Mouse (Mus musculus): ENCODE measurements around the gene Lhx3. TPM values are rescaled to one million over a fixed set of nuclear protein-coding genes. Genes with fewer than 3 reads are reported as not detected.

The Lhx3 gene
- polyA plus RNA-seq, 1 experiment from 2014 or later = 0.10 TPM

DNA sequence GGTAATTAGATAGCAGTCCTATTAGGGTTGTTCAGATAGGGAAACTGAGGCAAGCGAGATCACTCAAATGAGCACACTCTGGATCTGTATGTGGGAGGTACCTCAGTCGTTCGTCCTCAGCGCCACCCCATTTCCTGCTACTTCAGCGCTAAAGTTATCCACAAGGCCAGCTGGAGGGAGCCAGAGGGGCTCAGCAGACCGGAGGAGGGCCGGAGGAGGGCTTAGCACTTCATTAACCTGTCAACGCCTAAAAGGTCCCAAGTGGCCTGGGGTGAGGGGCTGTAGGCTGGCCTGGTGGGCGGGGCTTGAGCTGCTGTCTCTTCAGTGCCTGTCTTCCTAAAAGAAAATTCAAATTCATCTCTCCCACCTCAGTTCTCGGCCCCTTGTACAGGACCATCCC is 9.6 kb downstream of the Lhx3 start:
- no peak overlapping the region for H3K4me2 ChIP-seq (replicated peaks)
- H3K9me3 ChIP-seq = no peaks in the 10 kb centered on the region
- H3K4me3 ChIP-seq = no peak overlapping the region
- no peak overlapping the region for H3K27ac ChIP-seq (replicated peaks)
- H3K27me3 ChIP-seq = peaks cover 83% of the 10 kb centered on the region
- peaks cover 14% of the 10 kb centered on the region for H3K4me1 ChIP-seq
- no peaks in the 10 kb centered on the region for H3K36me3 ChIP-seq
- ATAC-seq (replicated peaks) = no peak
- H3K9ac ChIP-seq (replicated peaks) = no peak overlapping the region
- WGBS = 4% methylated on average over 10 of the region's 10 CpGs

DNA sequence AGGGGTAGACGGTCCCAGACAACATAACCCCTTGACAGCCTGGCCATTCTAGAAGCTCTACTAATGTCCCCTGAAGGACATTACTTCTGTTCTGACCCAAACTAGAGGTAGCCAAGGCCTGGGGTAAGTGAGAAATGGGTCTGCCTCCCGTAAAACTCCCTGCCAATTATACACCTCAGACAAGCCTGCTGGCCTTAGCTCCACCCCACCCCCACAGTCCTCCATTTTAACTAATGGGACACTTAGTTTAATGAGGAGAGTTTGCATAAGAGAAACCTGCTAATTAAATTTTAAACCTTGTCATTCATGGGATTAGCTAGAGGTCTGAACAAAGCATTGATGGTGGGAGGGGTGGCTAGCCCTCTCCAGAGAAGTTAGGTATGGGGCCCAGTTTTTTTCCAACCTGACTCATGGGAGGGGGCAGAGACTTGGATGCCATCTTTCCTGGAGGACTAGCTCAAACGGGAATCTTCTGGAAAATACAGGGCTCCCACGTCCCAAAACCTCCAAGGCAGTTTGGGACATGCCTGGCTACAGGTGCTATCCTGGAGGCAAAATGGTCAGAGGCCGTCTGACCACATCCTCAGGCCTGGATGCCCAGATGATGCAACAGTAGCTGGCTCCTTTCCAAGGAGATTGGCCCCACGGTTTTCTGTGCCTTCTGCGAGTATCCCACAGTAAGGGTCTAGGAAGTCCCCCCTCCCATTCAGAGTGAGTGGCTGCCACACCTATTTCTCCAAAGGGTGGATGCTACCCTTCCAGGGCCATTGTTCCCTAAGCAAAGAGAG is 13.3 kb downstream of the Lhx3 start:
- Histone ChIP-seq H3K36me3 (no peaks in the 10 kb centered on the region), H3K4me2 (replicated peaks) (no peak overlapping the region), H3K27ac (replicated peaks) (no peak overlapping the region), H3K4me3 (no peak overlapping the region), H3K4me1 (no peaks in the 10 kb centered on the region), H3K9ac (replicated peaks) (no peak overlapping the region), H3K27me3 (peaks cover 45% of the 10 kb centered on the region), H3K9me3 (no peaks in the 10 kb centered on the region)
- WGBS = 12% methylated on average over 7 of the region's 7 CpGs
- ATAC-seq (replicated peaks) = no peak

DNA sequence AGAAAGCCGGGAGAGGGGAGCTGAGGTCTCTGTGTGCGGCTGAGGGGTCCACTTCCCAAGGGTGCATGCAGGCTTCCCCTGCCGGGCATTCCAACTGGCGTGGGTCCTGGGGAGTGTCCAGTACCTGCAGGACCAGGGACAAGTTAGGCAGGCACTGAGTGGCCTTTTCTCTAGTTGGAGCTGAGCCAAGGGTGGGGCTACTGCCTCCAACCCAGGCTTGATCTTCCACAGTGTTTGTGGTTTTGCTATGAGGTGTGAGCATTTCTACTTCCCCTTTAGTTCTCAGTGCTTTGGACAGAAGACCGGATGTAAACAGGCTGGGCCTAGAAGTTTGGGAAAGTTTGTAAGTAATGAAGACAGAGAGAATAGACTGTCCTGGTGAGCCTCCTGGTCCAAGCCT is 19.6 kb downstream of the Lhx3 start:
- Histone ChIP-seq H3K9me3 (no peaks in the 10 kb centered on the region), H3K36me3 (no peaks in the 10 kb centered on the region), H3K4me3 (no peak overlapping the region), H3K4me2 (replicated peaks) (no peak overlapping the region), H3K9ac (replicated peaks) (no peak overlapping the region), H3K27me3 (no peaks in the 10 kb centered on the region), H3K4me1 (no peaks in the 10 kb centered on the region), H3K27ac (replicated peaks) (no peak overlapping the region)
- no peak for ATAC-seq (replicated peaks)
- WGBS = 74% methylated on average over 5 of the region's 5 CpGs

DNA sequence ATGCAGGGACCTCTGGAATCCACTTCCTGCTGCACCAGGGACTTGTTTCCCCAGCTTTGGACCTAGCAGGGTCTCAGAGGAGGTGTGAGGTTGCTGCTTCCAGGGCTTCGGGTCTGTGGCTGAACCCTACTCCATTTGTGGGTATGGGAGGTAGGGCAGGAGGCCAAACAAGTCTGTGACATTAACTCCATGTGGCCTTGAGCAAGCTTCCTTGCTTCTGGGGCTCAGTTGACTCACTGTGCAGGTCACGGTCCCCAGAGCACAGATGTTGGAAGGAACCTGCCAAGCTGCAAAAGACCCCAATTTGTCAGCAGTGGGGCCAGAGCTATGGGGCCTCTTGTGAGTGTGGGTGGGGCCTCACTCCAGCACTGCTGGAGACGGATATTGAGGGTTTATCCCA is 23.7 kb downstream of the Lhx3 start:
- 62% methylated on average over 3 of the region's 3 CpGs for WGBS
- no peak for ATAC-seq (replicated peaks)
- no peak overlapping the region for H3K4me3 ChIP-seq
- no peaks in the 10 kb centered on the region for H3K4me1 ChIP-seq
- H3K36me3 ChIP-seq = no peaks in the 10 kb centered on the region
- H3K27me3 ChIP-seq = no peaks in the 10 kb centered on the region
- H3K4me2 ChIP-seq (replicated peaks) = no peak overlapping the region
- H3K9me3 ChIP-seq = no peaks in the 10 kb centered on the region
- H3K27ac ChIP-seq (replicated peaks) = no peak overlapping the region
- no peak overlapping the region for H3K9ac ChIP-seq (replicated peaks)

DNA sequence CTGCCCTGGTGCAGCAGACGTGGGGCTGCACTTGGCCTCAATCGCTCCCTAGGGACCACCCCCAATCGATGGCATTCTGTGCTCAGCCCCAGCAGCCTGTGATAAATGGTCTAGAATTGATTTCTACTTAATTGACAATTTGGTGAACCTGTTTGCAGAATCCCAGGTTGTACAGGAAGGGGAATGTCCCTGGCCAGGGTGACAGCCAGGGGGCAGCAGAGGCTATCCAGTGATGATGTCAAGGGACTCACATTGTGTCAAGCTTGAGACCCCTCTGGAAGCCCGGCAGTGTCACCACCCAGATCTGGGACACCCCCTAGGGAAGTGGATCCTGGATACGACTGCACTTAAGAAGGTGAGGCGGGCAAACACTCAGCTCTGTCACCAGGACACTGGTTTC is 25.4 kb downstream of the Lhx3 start:
- no peaks in the 10 kb centered on the region for H3K27me3 ChIP-seq
- no peaks in the 10 kb centered on the region for H3K9me3 ChIP-seq
- 22% methylated on average over 6 of the region's 6 CpGs for WGBS
- H3K4me3 ChIP-seq = no peak overlapping the region
- no peak overlapping the region for H3K9ac ChIP-seq (replicated peaks)
- H3K36me3 ChIP-seq = no peaks in the 10 kb centered on the region
- no peaks in the 10 kb centered on the region for H3K4me1 ChIP-seq
- H3K4me2 ChIP-seq (replicated peaks) = no peak overlapping the region
- no peak for ATAC-seq (replicated peaks)
- no peak overlapping the region for H3K27ac ChIP-seq (replicated peaks)

DNA sequence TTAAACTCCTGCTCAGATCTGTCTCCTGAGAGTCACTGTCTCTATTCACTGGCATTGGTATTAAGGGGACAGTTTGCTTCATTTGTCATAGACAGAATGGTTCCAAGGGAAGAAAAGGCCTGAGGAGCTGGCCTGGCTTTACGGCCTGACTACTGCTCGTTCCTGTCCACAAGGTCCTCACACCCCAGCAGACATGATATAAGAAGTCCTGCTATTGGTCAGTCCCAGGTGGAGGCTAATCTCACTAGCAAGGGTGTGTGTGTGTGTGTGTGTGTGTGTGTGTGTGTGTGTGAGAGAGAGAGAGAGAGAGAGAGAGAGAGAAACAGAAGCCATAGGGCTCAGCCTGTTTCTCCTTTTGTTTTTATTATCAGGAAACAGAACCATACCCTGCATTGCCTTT is 30.9 kb downstream of the Lhx3 start:
- 56% methylated on average over 2 of the region's 2 CpGs for WGBS
- no peak for ATAC-seq (replicated peaks)
- H3K4me1 ChIP-seq = no peaks in the 10 kb centered on the region
- H3K4me2 ChIP-seq (replicated peaks) = no peak overlapping the region
- H3K27me3 ChIP-seq = no peaks in the 10 kb centered on the region
- H3K9me3 ChIP-seq = no peaks in the 10 kb centered on the region
- no peak overlapping the region for H3K27ac ChIP-seq (replicated peaks)
- H3K36me3 ChIP-seq = no peaks in the 10 kb centered on the region
- no peak overlapping the region for H3K4me3 ChIP-seq
- H3K9ac ChIP-seq (replicated peaks) = no peak overlapping the region

DNA sequence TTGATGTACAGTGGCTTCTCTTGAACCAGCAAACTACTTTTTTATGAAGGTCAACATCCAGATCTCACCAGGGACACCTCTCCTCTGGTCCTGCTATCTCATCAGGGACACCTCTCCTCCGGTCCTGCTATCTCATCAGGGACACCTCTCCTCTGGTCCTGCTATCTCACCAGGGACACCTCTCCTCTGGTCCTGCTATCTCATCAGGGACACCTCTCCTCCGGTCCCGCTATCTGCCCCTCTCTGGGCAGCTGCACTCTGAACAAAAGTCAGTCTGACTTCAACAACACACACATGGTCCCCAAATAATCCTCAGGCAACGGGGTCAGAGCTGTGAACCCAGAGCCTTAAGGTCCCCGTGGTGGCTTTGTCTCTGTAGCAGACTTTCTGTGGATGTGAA is 31.4 kb downstream of the Lhx3 start:
- no peak overlapping the region for H3K4me3 ChIP-seq
- H3K27ac ChIP-seq (replicated peaks) = no peak overlapping the region
- no peaks in the 10 kb centered on the region for H3K4me1 ChIP-seq
- no peaks in the 10 kb centered on the region for H3K36me3 ChIP-seq
- no peaks in the 10 kb centered on the region for H3K27me3 ChIP-seq
- 59% methylated on average over 5 of the region's 5 CpGs for WGBS
- no peak for ATAC-seq (replicated peaks)
- no peak overlapping the region for H3K9ac ChIP-seq (replicated peaks)
- H3K9me3 ChIP-seq = no peaks in the 10 kb centered on the region
- no peak overlapping the region for H3K4me2 ChIP-seq (replicated peaks)

DNA sequence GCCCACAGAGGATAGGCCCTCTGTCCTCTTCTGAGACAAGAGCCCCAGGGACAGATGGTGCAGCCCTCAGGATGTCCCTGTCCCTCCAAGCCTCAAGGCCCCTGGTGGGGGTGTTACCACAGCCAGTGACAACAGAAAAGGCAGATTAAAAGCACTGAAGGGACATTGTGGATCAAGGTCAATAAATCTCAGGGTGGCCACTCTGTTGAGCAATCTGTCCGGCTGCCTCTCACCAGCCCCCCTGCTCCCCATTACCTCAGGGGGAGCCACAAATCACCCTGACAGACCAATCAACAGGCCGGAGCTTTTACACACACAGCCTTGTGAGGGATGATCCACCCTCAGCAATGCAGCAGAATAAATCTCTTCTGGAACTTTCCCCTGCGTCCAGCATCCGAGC is 32.9 kb downstream of the Lhx3 start:
- Histone ChIP-seq H3K27me3 (no peaks in the 10 kb centered on the region), H3K4me1 (no peaks in the 10 kb centered on the region), H3K9ac (replicated peaks) (no peak overlapping the region), H3K9me3 (no peaks in the 10 kb centered on the region), H3K4me2 (replicated peaks) (no peak overlapping the region), H3K27ac (replicated peaks) (no peak overlapping the region), H3K4me3 (no peak overlapping the region), H3K36me3 (no peaks in the 10 kb centered on the region)
- WGBS = 47% methylated on average over 4 of the region's 4 CpGs
- ATAC-seq (replicated peaks) = no peak

DNA sequence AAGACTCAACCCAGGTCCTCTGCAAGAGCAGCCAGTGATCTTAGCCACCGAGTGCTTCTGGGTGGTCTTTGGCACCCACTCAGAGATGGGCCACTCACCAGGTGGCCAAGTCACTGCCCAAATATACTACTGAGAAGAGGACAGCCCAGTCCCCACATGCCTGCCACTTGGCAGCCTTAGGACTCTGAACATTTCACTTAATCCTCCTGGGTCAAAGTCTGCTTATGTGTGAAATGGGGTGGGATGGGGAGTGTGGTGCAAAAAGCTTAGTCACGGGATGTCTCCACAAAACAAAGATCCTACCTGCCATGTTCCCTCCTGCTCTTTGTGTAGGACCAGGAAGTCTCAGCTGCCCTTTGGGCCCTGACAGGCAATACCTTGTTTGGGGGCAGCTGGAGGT is 35.9 kb downstream of the Lhx3 start:
- Histone ChIP-seq H3K9me3 (no peaks in the 10 kb centered on the region), H3K27me3 (no peaks in the 10 kb centered on the region), H3K4me2 (replicated peaks) (no peak overlapping the region), H3K4me3 (no peak overlapping the region), H3K4me1 (0 out of 2 replicates have a peak, but pooled peaks cover 6% of the 10 kb centered on the region), H3K36me3 (no peaks in the 10 kb centered on the region), H3K9ac (replicated peaks) (no peak overlapping the region), H3K27ac (replicated peaks) (no peak overlapping the region)
- ATAC-seq (replicated peaks) = no peak
- WGBS = 88% methylated on average over 2 of the region's 2 CpGs

DNA sequence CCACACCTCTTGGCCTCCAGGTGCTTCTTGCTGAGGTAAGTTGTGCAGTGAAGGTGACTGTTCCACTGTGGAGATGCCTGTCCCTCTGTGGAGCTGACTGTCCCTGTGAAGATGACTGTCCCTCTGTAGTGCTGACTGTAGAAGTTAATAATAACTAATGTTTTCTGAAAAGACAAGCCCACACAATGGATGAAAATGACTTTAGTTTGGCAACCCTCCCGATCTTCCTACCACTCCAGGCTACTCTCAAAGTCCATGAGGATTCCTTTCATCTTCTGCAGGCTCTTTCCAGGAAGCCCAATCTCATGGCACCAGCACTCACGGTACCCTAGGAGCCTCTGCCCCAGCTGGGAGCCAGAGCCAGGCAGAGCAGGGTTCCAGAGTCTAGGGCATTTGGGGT is 37.7 kb downstream of the Lhx3 start:
- Histone ChIP-seq H3K9ac (replicated peaks) (no peak overlapping the region), H3K4me3 (no peak overlapping the region), H3K4me1 (0 out of 2 replicates have a peak, but pooled peaks cover 6% of the 10 kb centered on the region), H3K4me2 (replicated peaks) (no peak overlapping the region), H3K27ac (replicated peaks) (no peak overlapping the region), H3K9me3 (no peaks in the 10 kb centered on the region), H3K36me3 (no peaks in the 10 kb centered on the region), H3K27me3 (no peaks in the 10 kb centered on the region)
- ATAC-seq (replicated peaks) = no peak
- WGBS = 59% methylated on average over 2 of the region's 2 CpGs

DNA sequence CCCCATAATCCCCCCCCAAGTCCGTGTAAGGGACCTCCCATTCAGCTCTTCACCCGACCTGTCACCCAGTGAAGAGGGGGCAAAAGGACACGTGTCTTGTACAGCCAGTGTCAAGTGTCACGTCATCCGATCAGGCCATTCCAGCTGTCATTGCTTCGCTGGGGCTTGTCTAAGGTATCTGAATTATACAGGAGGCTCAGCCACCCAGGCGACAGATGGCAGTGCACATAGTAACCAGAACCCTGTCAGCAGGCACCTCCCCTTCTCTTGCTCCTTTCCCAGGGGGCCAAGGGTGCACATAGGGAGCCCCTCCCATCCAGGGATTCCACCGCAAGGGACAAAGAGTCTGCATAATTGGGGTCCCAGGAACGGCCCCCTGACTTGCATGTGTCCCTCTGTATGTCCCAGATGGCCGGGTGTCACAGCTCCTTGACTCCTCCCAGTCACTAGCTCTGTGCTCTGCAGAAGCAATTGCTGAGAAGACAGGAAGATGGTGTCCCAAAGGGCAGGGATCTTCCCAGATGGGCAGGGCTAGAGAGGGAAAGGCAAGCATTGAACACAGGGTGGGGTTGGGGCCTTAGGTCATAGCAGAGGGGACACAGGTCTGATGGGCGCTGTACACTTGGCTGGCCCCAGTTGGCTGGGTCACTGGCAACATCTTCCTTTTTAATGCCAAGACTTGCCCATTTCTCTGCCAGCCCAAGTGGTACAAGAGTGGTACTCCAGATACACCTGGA is 39.1 kb downstream of the Lhx3 start:
- H3K4me3 ChIP-seq = no peak overlapping the region
- no peaks in the 10 kb centered on the region for H3K27me3 ChIP-seq
- no peak overlapping the region for H3K27ac ChIP-seq (replicated peaks)
- no peak overlapping the region for H3K9ac ChIP-seq (replicated peaks)
- 36% methylated on average over 11 of the region's 11 CpGs for WGBS
- no peaks in the 10 kb centered on the region for H3K36me3 ChIP-seq
- no peak for ATAC-seq (replicated peaks)
- H3K9me3 ChIP-seq = no peaks in the 10 kb centered on the region
- H3K4me2 ChIP-seq (replicated peaks) = no peak overlapping the region
- H3K4me1 ChIP-seq = 0 out of 2 replicates have a peak, but pooled peaks cover 6% of the 10 kb centered on the region

DNA sequence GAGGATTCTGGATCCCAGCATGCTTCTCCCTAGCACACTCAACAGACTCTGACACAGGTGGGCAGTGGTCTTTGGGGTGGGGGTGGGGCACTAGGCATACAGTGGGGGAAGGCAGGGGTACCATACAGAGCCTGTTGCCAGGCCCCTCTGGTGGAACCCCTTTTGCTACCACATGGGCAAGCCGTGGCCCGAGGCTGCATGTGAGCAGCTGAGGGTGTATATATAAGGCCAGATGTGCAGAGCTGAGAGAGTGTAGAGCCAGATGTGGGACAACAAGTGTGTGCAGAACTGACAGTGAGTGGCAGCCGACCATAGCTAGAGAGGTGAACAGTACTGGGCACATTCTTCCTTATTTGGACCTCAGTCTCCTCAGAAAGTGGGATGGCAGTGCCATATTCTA is 41.2 kb downstream of the Lhx3 start:
- H3K27me3 ChIP-seq = no peaks in the 10 kb centered on the region
- no peak overlapping the region for H3K4me3 ChIP-seq
- no peaks in the 10 kb centered on the region for H3K9me3 ChIP-seq
- no peak overlapping the region for H3K9ac ChIP-seq (replicated peaks)
- 78% methylated on average over 3 of the region's 3 CpGs for WGBS
- 0 out of 2 replicates have a peak, but pooled peaks cover 6% of the 10 kb centered on the region for H3K4me1 ChIP-seq
- H3K36me3 ChIP-seq = no peaks in the 10 kb centered on the region
- no peak overlapping the region for H3K27ac ChIP-seq (replicated peaks)
- no peak for ATAC-seq (replicated peaks)
- H3K4me2 ChIP-seq (replicated peaks) = no peak overlapping the region
